Mouse (Mus musculus): ENCODE results near the gene Tmem88. TPM values are rescaled to one million over a fixed set of nuclear protein-coding genes. Genes with fewer than 3 reads are reported as not detected.
A peak's percentile ranks its signal among the peaks of the same experiment; 100 is the strongest.

Gene Tmem88
- polyA plus RNA-seq, 1 experiment: 4.1 TPM

- Histone ChIP-seq H3K27ac (replicated peaks; ENCODE audit: low read depth, low read length) (peak overlapping the region; percentile 76), H3K4me1 (ENCODE audit: control insufficient read depth, insufficient read depth, insufficient read length, low read length) (peaks cover 25% of the 10 kb centered on the region), H3K4me3 (ENCODE audit: insufficient read depth, low read depth, low read length) (peak overlapping the region; percentile 91)
Measured at GRCm38 (mm10) chr11:69368356-69369214, 29.4 kb downstream of the Tmem88 start.

DNA sequence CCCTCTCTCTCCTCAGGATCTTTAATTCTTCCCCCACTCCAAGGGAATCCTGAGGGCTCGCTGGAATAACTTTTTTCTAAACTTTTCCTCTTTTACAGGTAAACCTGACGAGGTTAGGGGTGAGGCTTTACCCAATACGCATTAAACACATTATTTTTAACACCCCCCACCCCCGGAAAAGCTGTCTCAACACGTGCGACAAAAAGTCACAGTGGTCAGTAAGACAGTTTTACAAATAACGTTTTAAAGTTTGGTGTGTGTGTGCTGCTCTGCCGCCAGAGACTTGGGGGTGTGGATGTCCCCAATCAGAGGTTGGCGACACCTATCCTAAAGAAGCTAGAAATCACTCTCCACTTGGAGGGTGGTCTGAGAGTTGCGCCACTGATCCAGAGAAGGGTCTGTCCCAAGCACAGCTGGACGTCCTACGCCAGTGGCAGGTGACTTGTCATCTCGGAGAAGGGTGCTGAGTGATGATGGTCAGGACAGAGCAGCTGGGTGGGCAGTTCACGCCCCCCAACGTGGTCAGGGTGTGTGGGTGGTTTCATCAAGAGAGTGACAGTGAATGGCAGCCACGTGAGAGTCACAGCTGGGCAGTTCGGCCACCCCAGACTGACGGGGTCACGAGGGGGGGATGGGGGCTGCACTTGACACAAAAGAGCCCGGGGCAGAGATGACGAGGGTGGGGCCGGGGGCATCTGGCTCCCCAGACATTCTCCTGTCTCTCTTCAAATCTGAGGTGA lies 30.2 kb downstream of the Tmem88 start:
- H3K4me1 ChIP-seq (ENCODE audit: control insufficient read depth, insufficient read depth, insufficient read length, low read length): peaks cover 25% of the 10 kb centered on the region
- H3K4me3 ChIP-seq (ENCODE audit: insufficient read depth, low read depth, low read length): peak overlapping the region; percentile 91
- H3K27ac ChIP-seq (replicated peaks; ENCODE audit: low read depth, low read length): peak overlapping the region; percentile 81

DNA sequence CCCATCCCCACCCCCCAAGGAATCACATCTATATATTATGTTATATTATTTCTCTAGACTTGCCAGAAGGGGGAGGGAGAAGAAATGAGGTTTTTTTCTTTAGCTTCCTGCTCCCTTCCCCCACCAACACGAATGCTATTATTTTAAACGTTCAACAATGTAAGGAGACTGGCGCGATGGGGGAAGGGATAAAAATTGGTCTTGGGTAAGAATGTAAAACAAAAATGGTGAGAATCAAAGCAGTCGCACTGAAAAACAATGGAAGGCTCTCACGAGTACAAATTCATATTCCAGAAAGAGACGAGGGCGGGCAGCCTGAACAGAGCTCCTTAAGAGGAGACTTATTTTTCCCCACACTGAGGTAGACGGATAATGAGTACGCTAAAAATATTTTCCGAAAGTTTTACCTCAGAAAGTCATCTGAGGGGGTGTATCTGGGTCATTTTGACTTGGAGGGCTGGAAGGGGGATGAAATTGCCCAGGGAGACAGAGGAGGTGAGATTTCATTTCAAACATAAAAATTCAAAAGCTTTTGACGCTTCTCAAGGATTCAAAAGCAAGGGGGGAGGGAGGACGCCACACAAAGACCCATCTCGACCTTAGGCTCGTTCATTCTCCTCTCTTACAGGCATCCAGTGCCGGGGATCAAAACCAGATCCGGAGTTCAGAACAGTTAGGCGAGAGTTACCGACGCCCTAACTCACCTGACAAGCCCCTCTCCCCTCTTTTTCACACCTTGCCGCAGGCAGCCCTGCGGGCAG lies 31.0 kb downstream of the Tmem88 start:
- H3K4me1 ChIP-seq (ENCODE audit: control insufficient read depth, insufficient read depth, insufficient read length, low read length): peaks cover 25% of the 10 kb centered on the region
- H3K4me3 ChIP-seq (ENCODE audit: insufficient read depth, low read depth, low read length): peak overlapping the region; percentile 91

GRCm38 (mm10) chr11:69366157-69366854 lies 31.7 kb downstream of the Tmem88 start:
- H3K4me1 ChIP-seq (ENCODE audit: control insufficient read depth, insufficient read depth, insufficient read length, low read length): peaks cover 25% of the 10 kb centered on the region
- peak overlapping the region; percentile 45 for H3K4me3 ChIP-seq (ENCODE audit: insufficient read depth, low read depth, low read length)
- H3K27ac ChIP-seq (replicated peaks; ENCODE audit: low read depth, low read length): peak overlapping the region; percentile 93

More for the DNA sequence above, 31.0 kb downstream of the Tmem88 start:
- H3K27ac ChIP-seq (replicated peaks; ENCODE audit: low read depth, low read length): peak overlapping the region; percentile 81

- peak overlapping the region; percentile 45 for H3K4me3 ChIP-seq (ENCODE audit: insufficient read depth, low read depth, low read length)
- peak overlapping the region; percentile 93 for H3K27ac ChIP-seq (replicated peaks; ENCODE audit: low read depth, low read length)
- peaks cover 25% of the 10 kb centered on the region for H3K4me1 ChIP-seq (ENCODE audit: control insufficient read depth, insufficient read depth, insufficient read length, low read length)
Measured at GRCm38 (mm10) chr11:69365722-69366121, 32.3 kb downstream of the Tmem88 start.

GRCm38 (mm10) chr11:69364910-69365309 lies 33.1 kb downstream of the Tmem88 start:
- Histone ChIP-seq H3K4me1 (ENCODE audit: control insufficient read depth, insufficient read depth, insufficient read length, low read length) (peaks cover 25% of the 10 kb centered on the region), H3K27ac (replicated peaks; ENCODE audit: low read depth, low read length) (peak overlapping the region; percentile 93), H3K4me3 (ENCODE audit: insufficient read depth, low read depth, low read length) (peak overlapping the region; percentile 42)

DNA sequence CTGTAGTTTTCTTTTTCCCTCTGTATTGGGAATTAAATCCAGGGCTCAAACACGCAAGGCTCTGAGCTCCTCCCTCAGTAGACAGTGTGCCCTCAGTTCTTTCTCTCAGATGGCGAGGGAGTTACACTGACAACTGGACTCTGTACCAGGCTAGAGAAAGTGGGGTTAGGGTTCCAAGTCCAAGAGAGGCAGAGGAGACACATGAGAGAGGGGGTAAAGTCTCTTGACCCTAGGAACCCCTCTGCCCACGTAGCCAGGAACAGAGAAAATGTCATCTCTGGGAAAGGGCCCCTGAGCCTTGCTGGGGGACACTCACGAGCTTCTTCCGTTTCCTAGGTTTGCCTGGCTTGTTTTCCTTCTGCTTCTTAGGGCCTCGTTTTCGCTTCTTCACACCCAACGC lies 33.7 kb downstream of the Tmem88 start:
- peak overlapping the region; percentile 93 for H3K27ac ChIP-seq (replicated peaks; ENCODE audit: low read depth, low read length)
- peak overlapping the region; percentile 42 for H3K4me3 ChIP-seq (ENCODE audit: insufficient read depth, low read depth, low read length)
- peaks cover 25% of the 10 kb centered on the region for H3K4me1 ChIP-seq (ENCODE audit: control insufficient read depth, insufficient read depth, insufficient read length, low read length)

GRCm38 (mm10) chr11:69362479-69362878 lies 35.6 kb downstream of the Tmem88 start:
- peaks cover 21% of the 10 kb centered on the region for H3K4me1 ChIP-seq (ENCODE audit: control insufficient read depth, insufficient read depth, insufficient read length, low read length)
- no peak overlapping the region for H3K27ac ChIP-seq (replicated peaks; ENCODE audit: low read depth, low read length)
- no peak overlapping the region for H3K4me3 ChIP-seq (ENCODE audit: insufficient read depth, low read depth, low read length)

DNA sequence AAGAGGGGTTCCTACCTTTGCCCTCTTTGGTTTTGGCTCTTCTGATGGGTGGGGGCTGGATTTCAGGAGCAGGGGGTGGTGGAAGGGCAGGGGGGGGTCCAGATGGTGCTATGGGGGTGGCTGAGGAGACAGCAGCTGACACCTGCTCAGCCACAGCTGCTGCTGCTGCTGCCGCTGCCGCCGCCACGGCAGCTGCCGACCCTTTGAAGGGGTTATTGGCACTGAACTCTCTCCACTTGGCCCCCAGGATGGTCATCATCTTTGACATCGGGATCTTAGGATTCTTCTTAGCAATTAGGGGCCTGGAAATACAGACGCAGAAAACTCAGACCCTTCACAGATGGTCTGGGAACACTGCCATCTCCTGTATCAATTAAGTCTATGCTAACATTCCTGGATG lies 36.0 kb downstream of the Tmem88 start:
- Histone ChIP-seq H3K4me1 (ENCODE audit: control insufficient read depth, insufficient read depth, insufficient read length, low read length) (peaks cover 19% of the 10 kb centered on the region), H3K27ac (replicated peaks; ENCODE audit: low read depth, low read length) (no peak overlapping the region), H3K4me3 (ENCODE audit: insufficient read depth, low read depth, low read length) (no peak overlapping the region)

DNA sequence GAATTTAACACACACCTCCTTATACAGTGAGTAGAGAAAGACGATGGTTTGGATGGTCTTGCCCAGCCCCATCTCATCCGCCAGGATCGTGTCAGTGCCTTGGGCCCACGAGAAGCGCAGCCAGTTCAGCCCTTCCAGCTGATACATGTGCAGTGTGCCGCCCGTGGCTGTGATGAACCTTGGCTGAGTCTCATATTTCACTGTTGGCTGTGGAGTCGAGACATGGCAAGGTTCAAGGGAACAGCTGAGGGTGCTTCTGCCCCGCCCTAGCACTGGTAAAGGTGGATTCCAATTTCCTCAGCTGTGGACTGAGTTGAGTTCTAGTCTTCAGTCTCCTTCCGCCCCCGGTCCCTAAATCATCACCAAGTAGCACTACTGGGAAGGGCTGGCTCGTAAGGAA lies 40.3 kb downstream of the Tmem88 start:
- Histone ChIP-seq H3K4me3 (ENCODE audit: insufficient read depth, low read depth, low read length) (no peak overlapping the region), H3K27ac (replicated peaks; ENCODE audit: low read depth, low read length) (no peak overlapping the region), H3K4me1 (ENCODE audit: control insufficient read depth, insufficient read depth, insufficient read length, low read length) (no peaks in the 10 kb centered on the region)

DNA sequence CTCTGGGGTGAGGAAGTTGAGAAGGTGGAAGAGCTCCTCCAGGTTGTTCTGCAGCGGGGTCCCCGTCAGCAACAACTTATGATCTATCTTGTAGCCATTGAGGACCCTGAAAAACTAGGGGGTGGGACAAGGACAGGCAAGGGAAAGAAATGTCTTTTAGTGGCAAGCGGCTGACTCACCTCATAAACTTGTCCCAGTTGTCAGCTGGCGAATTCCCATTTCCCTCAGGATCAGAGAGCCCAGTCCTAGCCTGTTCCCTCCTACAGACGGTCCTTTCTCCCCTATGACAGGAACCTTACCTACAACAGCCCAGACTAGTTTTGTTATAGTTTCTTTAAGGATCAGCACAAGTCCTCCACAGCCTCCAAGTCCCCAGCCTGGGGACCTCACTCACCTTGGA lies 41.5 kb downstream of the Tmem88 start:
- H3K4me3 ChIP-seq (ENCODE audit: insufficient read depth, low read depth, low read length): no peak overlapping the region
- no peak overlapping the region for H3K27ac ChIP-seq (replicated peaks; ENCODE audit: low read depth, low read length)

More for the DNA sequence above, 41.5 kb downstream of the Tmem88 start:
- H3K4me1 ChIP-seq (ENCODE audit: control insufficient read depth, insufficient read depth, insufficient read length, low read length): no peaks in the 10 kb centered on the region

Other genes starting within 250 kb of the Tmem88 start
- not detected in 2 replicates for gene Alox12b, start 241.2 kb downstream of the Tmem88 start, polyA plus RNA-seq (2012; ENCODE audit: insufficient read depth, insufficient read length, missing spikeins)
- gene Alox8, start 200.4 kb downstream of the Tmem88 start, polyA plus RNA-seq (2012; ENCODE audit: insufficient read depth, insufficient read length, missing spikeins): not detected in 2 replicates
- not detected in 2 replicates for gene Gucy2e, start 161.2 kb downstream of the Tmem88 start, polyA plus RNA-seq (2012; ENCODE audit: insufficient read depth, insufficient read length, missing spikeins)
- gene Cntrob, start 74.5 kb downstream of the Tmem88 start, polyA plus RNA-seq (2012; ENCODE audit: insufficient read depth, insufficient read length, missing spikeins): 4.5 and 5.6 TPM in 2 replicates
- gene Trappc1, start 74.3 kb downstream of the Tmem88 start, polyA plus RNA-seq (2012; ENCODE audit: insufficient read depth, insufficient read length, missing spikeins): 93.3 and 94.0 TPM in 2 replicates
- gene Kcnab3, start 72.0 kb downstream of the Tmem88 start, polyA plus RNA-seq (2012; ENCODE audit: insufficient read depth, insufficient read length, missing spikeins): 1.2 and 1.6 TPM in 2 replicates
- gene Rnf227, start 57.8 kb downstream of the Tmem88 start, polyA plus RNA-seq (2012; ENCODE audit: insufficient read depth, insufficient read length, missing spikeins): 2.8 TPM in 1 of 2 replicates, not detected in the other
- gene Chd3, start 28.8 kb downstream of the Tmem88 start, polyA plus RNA-seq (2012; ENCODE audit: insufficient read depth, insufficient read length, missing spikeins): 19.4 and 27.0 TPM in 2 replicates
- gene Naa38, start 2.7 kb downstream of the Tmem88 start, polyA plus RNA-seq (2012; ENCODE audit: insufficient read depth, insufficient read length, missing spikeins): 249 and 290 TPM in 2 replicates
- gene Cyb5d1, start 2.6 kb downstream of the Tmem88 start, polyA plus RNA-seq (2012; ENCODE audit: insufficient read depth, insufficient read length, missing spikeins): 16.1 and 18.9 TPM in 2 replicates
- gene Kdm6b, start 15.4 kb upstream of the Tmem88 start, polyA plus RNA-seq (2012; ENCODE audit: insufficient read depth, insufficient read length, missing spikeins): 13.9 and 16.9 TPM in 2 replicates
- not detected in 2 replicates for gene Dnah2, start 150.9 kb upstream of the Tmem88 start, polyA plus RNA-seq (2012; ENCODE audit: insufficient read depth, insufficient read length, missing spikeins)
- not detected in 2 replicates for gene Efnb3, start 162.0 kb upstream of the Tmem88 start, polyA plus RNA-seq (2012; ENCODE audit: insufficient read depth, insufficient read length, missing spikeins)
- gene Wrap53, start 182.0 kb upstream of the Tmem88 start, polyA plus RNA-seq (2012; ENCODE audit: insufficient read depth, insufficient read length, missing spikeins): 10.7 and 10.9 TPM in 2 replicates
- 13.6 and 18.3 TPM in 2 replicates for gene Trp53, start 182.1 kb upstream of the Tmem88 start, polyA plus RNA-seq (2012; ENCODE audit: insufficient read depth, insufficient read length, missing spikeins)
- gene Atp1b2, start 207.7 kb upstream of the Tmem88 start, polyA plus RNA-seq (2012; ENCODE audit: insufficient read depth, insufficient read length, missing spikeins): 6.7 and 8.3 TPM in 2 replicates
- gene Shbg, start 219.7 kb upstream of the Tmem88 start, polyA plus RNA-seq (2012; ENCODE audit: insufficient read depth, insufficient read length, missing spikeins): not detected in 2 replicates
- gene Sat2, start 223.8 kb upstream of the Tmem88 start, polyA plus RNA-seq (2012; ENCODE audit: insufficient read depth, insufficient read length, missing spikeins): 8.6 and 10.9 TPM in 2 replicates
- gene Fxr2, start 234.8 kb upstream of the Tmem88 start, polyA plus RNA-seq (2012; ENCODE audit: insufficient read depth, insufficient read length, missing spikeins): 27.8 and 29.5 TPM in 2 replicates